Mouse (Mus musculus) c-Kit-positive CD71-negative TER-119-negative erythroid progenitor cells, embryonic 14.5 days (primary cell): ENCODE data around the gene Ip6k1.

Source experiments
- DNase-seq: peaks from one replicate; pipeline ENCODE4 v3.0.0-alpha.2; 2013; ENCODE audit warnings: low read depth

Gene Ip6k1

GRCm38 (mm10) chr9:108057262-108057562, 54.9 kb downstream of the Ip6k1 start:
- no peak for DNase-seq

- DNase-seq: no peak
Measured at GRCm38 (mm10) chr9:108058291-108058690, 56.0 kb downstream of the Ip6k1 start.

GRCm38 (mm10) chr9:108062142-108062541, 59.8 kb downstream of the Ip6k1 start:
- DNase-seq: no peak

GRCm38 (mm10) chr9:108063361-108063760, 61.1 kb downstream of the Ip6k1 start:
- no peak for DNase-seq

GRCm38 (mm10) chr9:108065491-108066011, 63.2 kb downstream of the Ip6k1 start:
- peak; percentile 66 for DNase-seq

GRCm38 (mm10) chr9:108067199-108067598, 64.9 kb downstream of the Ip6k1 start:
- no peak for DNase-seq

GRCm38 (mm10) chr9:108067900-108068299, 65.6 kb downstream of the Ip6k1 start:
- peak; percentile 92 for DNase-seq

GRCm38 (mm10) chr9:108069007-108069406, 66.7 kb downstream of the Ip6k1 start:
- no peak for DNase-seq

- no peak for DNase-seq
Measured at GRCm38 (mm10) chr9:108069529-108069928, 67.2 kb downstream of the Ip6k1 start.

- no peak for DNase-seq
Measured at GRCm38 (mm10) chr9:108071801-108072200, 69.5 kb downstream of the Ip6k1 start.

- no peak for DNase-seq
Measured at GRCm38 (mm10) chr9:108072481-108072924, 70.2 kb downstream of the Ip6k1 start.

- DNase-seq: no peak
Measured at GRCm38 (mm10) chr9:108073141-108073930, 71.0 kb downstream of the Ip6k1 start.

- no peak for DNase-seq
Measured at GRCm38 (mm10) chr9:108080168-108080567, 77.9 kb downstream of the Ip6k1 start, which contains the start of gene Mst1. TSS of gene Mst1 (plus strand) at chr9:108080436.

GRCm38 (mm10) chr9:108082549-108082948, 80.2 kb downstream of the Ip6k1 start:
- DNase-seq: no peak

GRCm38 (mm10) chr9:108082988-108083431, 80.7 kb downstream of the Ip6k1 start, which contains the start of gene Rnf123:
TSS of gene Rnf123 (minus strand) at chr9:108083346.
- DNase-seq: no peak

GRCm38 (mm10) chr9:108083561-108083960, 81.3 kb downstream of the Ip6k1 start:
- DNase-seq: no peak

GRCm38 (mm10) chr9:108085261-108085660, 83.0 kb downstream of the Ip6k1 start:
- DNase-seq: no peak

GRCm38 (mm10) chr9:108090611-108091120, 88.4 kb downstream of the Ip6k1 start:
- DNase-seq: no peak

- DNase-seq: no peak
Measured at GRCm38 (mm10) chr9:108093586-108093985, 91.3 kb downstream of the Ip6k1 start.

- DNase-seq: peak; percentile 97
Measured at GRCm38 (mm10) chr9:108094184-108094941, 92.1 kb downstream of the Ip6k1 start, which contains the start of gene Apeh. TSS of gene Apeh (minus strand) at chr9:108094606.

GRCm38 (mm10) chr9:108094998-108095411, 92.7 kb downstream of the Ip6k1 start:
- DNase-seq: no peak

- DNase-seq: no peak
Measured at GRCm38 (mm10) chr9:108095518-108095917, 93.2 kb downstream of the Ip6k1 start.
